Mouse (Mus musculus): ENCODE data around the gene Ankrd26. TPM values are rescaled to one million over a fixed set of nuclear protein-coding genes. Genes with fewer than 3 reads are reported as not detected.

Ankrd26 gene
- total RNA-seq, 4 experiments from 2014 or later = 1.7 to 1.9 (median 1.7) TPM

DNA sequence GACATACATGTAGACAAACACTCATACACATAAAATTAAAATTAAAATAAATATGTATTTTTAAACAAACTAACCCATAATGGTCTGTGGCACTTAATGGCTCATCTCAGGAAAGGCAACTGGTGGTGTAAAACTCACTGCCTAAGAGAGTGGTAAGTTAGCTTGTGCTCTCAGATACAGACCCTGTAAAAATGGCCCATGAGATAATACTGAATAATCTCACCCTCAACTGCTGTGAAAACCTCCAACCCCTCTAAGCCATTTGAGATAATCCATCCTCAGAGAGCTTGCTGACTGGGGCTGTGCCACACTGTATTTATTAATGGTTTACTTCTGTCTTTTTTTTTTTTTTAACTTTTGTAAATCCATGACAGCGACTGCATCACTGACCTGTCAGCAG lies 79.9 kb downstream of the Ankrd26 start:
- no peak for DNase-seq (ENCODE audit: low spot score in 2 of 2)

DNA sequence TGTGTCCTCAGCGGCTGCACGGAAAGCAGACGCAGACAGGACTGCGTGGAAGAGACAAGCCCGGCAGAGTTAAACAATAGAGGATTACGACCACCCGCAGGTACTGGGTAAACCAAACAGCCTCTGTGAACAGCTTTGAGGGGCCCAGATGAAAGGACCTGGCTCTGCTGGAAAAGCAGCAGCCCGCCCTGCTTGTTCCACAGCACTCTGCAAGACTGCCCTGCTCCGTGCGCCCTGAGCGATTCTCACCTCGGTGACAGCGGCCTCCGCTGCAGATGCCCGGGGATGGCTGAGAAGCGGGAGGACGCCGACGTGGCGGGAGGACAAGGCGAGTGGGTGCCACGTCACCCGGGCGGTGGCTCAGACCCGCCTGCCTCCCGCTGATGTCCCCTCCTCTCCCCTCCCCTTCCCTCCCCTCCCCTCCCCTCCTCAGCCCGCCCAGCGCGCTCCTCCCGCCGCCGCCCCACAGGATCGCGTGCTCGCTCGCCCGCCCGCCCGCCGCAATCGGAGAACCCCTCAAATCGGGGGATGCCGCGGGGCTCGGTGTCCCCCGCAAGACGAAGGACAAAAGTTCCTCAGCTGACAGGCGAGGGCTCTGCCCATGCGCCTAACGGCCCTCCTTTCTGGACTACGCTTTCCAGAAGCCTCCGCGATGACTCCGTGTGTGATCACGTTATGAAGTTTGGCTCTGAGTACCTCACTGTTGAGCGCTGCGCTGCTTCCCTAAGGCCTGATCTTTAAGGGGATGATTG lies 82.9 kb downstream of the Ankrd26 start, which contains the start of gene Zfp9:
Gene Zfp9 (minus strand): TSS at position 364 of the 752 bp plus-strand sequence.
- peak; percentile 57 to 78 for DNase-seq (ENCODE audit: low spot score in 2 of 2)

DNA sequence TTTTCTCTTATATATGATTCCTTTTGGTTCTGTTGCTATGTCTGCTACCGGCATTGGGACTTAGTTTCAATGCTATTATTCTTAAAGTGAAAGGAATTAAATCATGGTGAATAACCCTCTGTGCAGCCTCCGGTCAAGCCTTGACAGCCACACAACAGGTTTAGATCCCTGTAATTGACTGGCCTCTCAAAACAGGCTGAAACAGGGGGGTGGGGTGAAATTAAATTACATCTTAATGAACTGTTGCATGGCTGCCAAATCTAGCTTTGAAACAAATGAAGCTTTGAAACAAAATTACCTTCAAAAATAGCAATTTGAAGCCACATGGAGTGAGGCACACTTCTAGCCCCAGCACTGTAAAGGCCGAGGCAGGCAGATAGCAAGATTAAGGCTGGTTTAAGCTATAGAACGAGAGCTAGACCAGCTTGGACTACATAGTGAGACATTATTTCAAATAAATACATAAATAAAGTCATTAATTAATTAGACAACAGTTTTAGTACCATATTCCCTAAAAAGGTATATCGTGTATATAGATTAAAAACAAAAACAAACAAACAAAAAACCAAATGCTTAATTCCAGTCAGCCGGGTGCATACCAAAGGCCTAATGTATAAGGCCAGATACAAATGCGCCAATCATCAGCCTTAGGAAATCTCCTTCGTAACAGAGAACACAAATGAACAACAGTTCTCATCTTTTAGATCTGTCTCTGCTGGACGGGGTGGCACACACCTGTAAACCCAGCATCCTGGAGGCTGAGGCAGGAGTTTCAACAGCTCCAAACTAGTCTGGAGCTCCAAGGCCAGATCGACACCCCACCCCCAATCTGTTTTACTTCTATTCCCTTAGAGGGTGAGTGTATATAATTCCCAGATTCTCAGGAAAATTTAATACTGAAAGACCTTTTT lies 83.9 kb downstream of the Ankrd26 start:
- DNase-seq (ENCODE audit: low spot score in 2 of 2) = no peak

DNA sequence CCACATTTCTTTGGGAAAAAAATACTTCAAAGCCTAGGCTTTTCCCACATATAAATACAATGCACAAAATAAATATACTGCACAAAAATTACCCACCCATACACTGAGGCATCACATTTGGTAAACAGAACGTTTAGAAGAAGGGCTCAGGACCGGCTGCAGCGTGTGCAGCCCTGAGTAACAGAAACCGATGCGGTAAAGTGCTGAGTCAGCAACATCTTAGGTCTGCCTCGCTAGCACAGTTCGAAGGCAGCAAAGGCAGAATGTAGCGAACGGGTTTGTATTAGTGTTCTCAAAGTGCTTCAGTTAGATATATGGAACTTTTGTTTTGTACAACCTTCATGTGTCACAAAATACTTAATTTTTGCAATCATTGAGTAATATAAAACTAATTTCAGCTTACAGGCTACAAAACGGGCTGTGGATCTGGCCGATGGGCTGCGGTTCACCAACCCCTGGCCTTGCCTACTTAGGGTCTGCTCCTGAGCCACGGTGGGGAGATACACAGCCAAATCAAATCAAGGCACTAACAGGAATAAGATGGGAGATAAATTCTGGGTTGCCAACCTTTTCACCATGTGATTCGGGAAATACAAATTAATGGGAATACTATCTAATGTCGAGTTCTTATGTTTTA lies 99.8 kb downstream of the Ankrd26 start:
- no peak for DNase-seq (ENCODE audit: low spot score in 2 of 2)

DNA sequence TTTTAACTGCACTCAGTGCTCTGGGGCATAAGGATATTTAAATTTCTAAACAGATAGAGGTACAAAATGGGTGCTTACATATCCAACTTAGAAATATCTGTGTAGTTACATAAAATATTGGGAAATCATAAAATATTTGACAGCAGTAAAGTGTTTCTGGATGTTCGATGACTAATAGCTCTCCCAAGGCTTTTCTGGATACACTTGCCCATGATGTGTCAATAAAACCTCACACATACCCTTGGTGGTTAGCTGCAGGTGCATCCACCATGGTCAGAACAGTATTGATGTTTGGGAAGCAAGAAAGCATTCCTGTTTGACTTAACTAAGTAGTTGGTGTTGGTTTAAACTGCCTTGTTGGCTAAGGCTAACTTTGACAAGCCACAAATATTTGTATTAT lies 104.3 kb downstream of the Ankrd26 start:
- DNase-seq (ENCODE audit: low spot score in 2 of 2) = no peak

GRCm38 (mm10) chr6:118455042-118455631 lies 106.9 kb downstream of the Ankrd26 start, which contains the start of gene Zfp248:
Gene Zfp248 (minus strand): TSS chr6:118455528.
- DNase-seq (ENCODE audit: low spot score in 2 of 2) = peak; percentile 73 to 78

GRCm38 (mm10) chr6:118454452-118454851 lies 107.6 kb downstream of the Ankrd26 start:
- DNase-seq (ENCODE audit: low spot score in 2 of 2) = no peak

Other genes starting within 250 kb of the Ankrd26 start
- gene Bms1, start 142.8 kb downstream of the Ankrd26 start, total RNA-seq (2022) = 10 to 100 TPM; 20.7 to 25.5 (median 24.0) TPM
- 1 to 10 TPM; 1.2 to 1.6 (median 1.4) TPM for gene Zfp248, start 106.7 kb downstream of the Ankrd26 start, total RNA-seq (2022)
- 1 to 10 TPM; 7.7 to 9.5 (median 8.6) TPM for gene Zfp9, start 82.9 kb downstream of the Ankrd26 start, total RNA-seq (2022)